Mouse (Mus musculus): ENCODE measurements around the gene Patz1.

Patz1 gene

GRCm38 (mm10) chr11:3288521-3289301 lies at the start of gene Patz1:
Patz1 (plus strand) TSS chr11:3288874.
- no peak for DNase-seq (ENCODE audit: low read depth)

DNA sequence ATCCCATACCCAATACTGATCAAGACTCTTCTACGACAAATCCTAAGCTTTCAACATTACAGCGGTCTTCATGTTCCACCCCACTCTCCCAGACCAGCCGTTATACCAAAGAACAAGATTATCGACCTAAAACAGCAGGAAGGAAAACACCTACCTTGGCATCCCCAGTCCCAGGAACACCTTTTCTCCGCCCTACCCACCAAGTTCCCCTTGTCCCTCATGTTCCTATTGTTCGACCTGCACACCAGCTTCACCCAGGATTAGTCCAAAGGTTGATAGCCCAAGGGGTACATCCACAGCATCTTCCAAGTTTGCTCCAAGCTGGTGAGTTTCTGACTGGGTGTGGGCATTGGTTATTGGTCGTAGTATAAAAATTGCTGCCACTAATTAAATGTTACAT lies 46.3 kb upstream of the Patz1 start:
- DNase-seq (ENCODE audit: low read depth), result no peak

GRCm38 (mm10) chr11:3243771-3244170 lies 44.9 kb upstream of the Patz1 start:
- DNase-seq (ENCODE audit: low read depth), result no peak

DNA sequence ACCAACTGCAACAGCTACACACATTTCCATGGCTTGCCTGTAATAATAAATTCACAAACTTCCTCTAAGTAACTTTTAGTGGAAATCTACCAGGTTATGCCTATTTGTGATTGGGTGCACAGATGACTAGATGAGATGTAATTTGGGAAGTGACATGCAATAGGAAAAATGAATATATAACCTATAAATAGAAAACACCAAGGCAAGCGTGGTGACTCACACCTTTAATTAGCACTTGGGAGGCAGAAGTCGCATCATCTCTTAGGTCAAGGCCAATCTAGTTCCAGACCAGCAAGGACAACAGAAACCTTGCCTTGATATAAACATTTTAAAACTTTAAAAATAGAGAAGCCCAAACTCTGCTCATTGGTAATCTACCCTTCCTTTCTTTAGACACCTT lies 41.3 kb upstream of the Patz1 start:
- DNase-seq (ENCODE audit: low read depth), result no peak

DNA sequence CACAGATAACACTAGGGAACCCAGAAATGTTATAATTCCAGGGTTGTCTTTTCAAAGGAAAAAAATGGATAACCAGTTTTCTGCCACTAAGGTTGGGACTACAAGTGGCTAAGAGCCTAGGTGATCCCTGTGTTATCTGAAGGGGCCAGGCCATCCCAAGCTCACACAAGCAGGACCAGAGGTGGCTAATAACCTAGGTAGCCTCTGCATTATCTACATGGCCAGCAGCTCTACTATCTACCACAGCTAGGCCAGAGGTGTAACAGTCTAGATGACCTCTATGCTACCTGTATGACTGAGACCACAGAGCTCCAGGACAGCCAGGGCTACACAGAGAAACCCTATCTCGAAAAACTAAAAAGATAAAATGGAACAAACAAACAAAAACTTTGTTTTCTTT lies 29.1 kb upstream of the Patz1 start:
- DNase-seq (ENCODE audit: low read depth), result no peak

DNA sequence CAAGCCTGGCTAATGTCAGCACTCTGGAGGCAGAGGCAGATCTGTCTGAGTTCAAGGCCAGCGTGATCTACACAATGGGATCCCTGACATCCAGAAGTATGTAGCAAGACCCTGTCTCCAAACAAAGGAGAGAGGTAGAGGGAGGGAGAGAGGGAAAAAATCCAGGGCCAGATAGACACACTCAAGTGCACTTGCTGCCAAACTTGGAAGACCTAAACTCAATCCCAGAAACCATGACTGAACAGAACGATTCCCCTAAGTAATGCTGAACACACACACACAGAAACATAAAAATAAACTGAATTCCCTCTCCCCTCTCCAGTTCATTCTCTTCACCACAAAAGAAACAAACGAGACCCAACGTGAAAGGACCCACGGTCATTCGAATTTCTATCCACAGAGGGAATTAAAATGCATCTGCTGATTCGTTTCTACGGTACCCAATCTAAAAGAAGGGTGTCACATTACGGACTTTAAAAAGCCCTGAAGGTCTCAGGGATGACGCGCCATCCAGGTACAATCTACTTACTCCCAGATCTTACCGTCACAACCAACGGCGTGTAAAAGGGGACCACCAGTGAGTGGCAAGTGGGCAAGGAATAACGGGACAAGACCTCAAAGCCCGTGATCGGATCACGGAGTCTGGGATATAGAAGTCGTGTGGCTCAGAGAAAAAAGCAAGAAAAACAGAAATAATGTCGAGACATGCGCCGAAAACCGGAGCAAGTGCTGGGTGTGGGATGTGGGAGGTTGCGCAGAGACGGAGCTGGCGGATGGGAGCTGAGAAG lies 23.2 kb upstream of the Patz1 start:
- DNase-seq (ENCODE audit: low read depth), result no peak

DNA sequence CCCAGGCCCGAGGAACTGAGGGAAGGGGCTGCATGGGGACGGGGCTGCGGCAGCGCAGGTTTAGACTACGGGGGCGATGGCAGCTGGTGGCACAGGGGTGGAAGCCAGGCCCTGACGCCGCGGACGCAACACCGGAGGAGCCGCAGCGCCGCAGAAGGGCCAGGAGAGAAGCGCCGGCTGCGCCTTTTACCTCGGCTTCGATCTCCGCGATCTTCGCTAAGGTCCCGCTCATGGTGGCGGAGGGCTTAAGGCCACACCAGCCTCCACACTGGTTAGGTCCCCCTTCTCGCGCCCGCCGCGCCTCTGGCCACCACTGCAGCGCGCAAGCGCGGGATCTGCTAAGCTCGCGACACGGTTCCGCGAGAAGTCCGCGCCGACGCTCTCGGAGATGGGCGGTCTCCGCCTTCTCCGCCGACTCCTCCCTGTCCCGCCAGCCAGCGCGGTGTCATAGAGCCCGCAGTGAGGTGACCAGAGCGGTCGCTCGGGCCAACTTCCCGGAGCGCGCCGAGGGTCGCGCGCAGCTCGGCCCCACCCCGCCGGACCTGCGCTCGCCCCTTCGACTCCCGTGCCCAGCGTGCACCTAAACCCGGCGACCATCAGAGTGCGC lies 22.5 kb upstream of the Patz1 start, which contains the start of gene Drg1:
Gene Drg1 (minus strand): TSS at position 337 of the 607 bp plus-strand sequence.
- DNase-seq (ENCODE audit: low read depth), result peak; percentile 87

- no peak for DNase-seq (ENCODE audit: low read depth)
Observed at GRCm38 (mm10) chr11:3267133-3267532, 21.5 kb upstream of the Patz1 start.

DNA sequence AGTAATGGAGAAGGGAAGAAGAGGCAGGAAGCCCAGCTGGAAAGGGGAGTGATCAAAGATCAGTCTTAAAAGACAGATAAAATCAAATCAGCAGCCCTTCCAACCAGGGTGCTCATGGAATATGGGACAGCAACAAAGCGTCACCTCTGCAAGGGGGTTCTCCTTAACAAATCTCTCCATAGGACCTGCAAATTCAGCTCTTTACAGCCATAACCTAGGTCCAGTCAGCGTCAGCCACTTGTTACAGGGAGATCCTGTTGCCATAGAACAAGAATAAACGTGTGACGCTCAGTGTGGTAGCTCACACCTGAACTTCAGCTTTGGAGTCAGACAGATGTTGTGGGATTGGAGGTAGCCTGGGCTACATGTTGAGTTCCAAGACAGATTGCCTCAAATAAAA lies 19.4 kb upstream of the Patz1 start:
- no peak for DNase-seq (ENCODE audit: low read depth)

- DNase-seq (ENCODE audit: low read depth), result no peak
Observed at GRCm38 (mm10) chr11:3278351-3278750, 10.3 kb upstream of the Patz1 start.

- no peak for DNase-seq (ENCODE audit: low read depth)
Observed at GRCm38 (mm10) chr11:3279729-3280128, 8.9 kb upstream of the Patz1 start.

- DNase-seq (ENCODE audit: low read depth), result no peak
Observed at GRCm38 (mm10) chr11:3282887-3283286, 5.8 kb upstream of the Patz1 start.

DNA sequence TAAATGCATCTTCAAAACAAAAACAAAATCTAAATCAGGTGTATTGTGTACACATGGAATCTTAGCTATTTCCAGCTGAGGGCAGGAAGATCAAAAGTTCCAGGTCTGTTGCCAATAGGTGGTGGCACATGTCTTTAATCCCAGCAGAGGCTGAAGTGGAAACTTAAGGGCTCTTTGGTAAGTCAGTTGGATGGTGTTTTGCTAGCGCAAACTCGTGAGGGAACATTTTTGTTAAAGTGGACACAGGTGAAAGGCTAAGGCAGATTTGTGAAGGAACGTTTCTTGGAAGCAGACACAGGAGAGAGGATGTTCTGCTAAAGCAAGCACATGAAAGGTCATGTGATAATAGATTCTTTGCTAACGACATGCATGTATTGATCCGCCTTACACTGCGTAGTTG lies 5.0 kb upstream of the Patz1 start:
- DNase-seq (ENCODE audit: low read depth), result no peak

DNA sequence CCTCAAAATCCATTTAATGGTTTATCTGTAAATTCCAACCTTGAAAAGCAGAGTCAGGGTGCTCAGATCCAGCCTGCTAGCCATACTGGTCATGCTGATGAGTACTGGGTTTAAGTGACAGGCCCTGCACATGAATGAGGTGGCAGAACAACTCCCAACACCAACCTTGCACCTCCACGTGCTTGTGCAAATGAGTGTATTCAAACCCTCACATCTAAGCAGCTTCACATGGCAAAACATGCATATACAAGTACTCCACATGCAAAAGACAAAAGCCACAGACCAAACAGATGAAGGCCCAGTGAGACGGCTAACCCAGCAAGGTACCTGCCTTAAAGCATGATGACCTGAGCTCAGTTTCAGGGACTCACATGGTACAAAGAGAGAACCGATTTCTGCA lies 2.7 kb upstream of the Patz1 start:
- DNase-seq (ENCODE audit: low read depth), result no peak

DNA sequence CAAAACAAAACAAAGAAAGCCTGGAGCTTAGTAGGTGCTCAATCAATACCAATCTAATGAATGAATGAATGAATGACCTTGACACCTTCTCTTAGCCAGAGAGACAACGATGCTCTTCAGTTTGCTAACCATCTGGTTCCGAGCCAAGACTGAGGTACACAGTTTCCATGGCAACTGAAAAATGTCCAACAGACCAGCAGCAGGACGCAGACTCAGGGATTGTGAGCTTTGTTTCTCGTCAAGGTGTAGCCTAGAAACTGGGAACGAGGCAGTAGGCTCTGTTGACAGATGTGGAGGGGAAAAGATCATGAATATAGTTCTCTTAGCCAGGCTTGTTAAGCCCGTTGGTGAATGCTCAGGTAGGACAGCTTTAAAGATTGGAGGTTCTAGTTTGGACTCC lies 1.5 kb upstream of the Patz1 start:
- DNase-seq (ENCODE audit: low read depth), result no peak

- no peak for DNase-seq (ENCODE audit: low read depth)
Observed at GRCm38 (mm10) chr11:3287921-3288320, 753 bp upstream of the Patz1 start.

DNA sequence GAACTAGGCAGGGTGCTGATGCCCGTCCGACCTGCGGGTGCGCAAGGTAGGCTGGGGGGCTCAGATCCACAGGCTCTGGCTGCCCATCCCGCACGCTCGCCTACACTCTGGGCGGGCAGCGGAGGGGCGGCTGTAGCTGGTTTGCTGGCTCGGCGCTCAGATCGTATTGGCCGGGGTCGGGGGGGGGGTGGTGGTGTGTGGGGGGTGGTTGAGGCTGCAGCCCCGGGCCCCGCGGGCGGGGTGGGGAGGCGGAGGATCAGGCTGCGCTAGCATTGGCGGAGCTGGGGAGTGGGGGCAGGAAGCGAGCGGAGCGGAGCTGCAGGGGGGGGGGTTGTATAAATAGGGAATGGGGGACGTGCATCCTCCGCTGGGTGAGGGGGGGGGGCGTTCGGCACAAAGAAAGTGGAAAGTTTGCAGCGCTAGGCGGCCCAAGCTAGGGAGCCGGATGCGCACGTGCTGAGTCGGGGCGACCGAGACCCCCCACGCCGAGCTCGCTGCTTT lies 678 bp downstream of the Patz1 start:
- no peak for DNase-seq (ENCODE audit: low read depth)

DNA sequence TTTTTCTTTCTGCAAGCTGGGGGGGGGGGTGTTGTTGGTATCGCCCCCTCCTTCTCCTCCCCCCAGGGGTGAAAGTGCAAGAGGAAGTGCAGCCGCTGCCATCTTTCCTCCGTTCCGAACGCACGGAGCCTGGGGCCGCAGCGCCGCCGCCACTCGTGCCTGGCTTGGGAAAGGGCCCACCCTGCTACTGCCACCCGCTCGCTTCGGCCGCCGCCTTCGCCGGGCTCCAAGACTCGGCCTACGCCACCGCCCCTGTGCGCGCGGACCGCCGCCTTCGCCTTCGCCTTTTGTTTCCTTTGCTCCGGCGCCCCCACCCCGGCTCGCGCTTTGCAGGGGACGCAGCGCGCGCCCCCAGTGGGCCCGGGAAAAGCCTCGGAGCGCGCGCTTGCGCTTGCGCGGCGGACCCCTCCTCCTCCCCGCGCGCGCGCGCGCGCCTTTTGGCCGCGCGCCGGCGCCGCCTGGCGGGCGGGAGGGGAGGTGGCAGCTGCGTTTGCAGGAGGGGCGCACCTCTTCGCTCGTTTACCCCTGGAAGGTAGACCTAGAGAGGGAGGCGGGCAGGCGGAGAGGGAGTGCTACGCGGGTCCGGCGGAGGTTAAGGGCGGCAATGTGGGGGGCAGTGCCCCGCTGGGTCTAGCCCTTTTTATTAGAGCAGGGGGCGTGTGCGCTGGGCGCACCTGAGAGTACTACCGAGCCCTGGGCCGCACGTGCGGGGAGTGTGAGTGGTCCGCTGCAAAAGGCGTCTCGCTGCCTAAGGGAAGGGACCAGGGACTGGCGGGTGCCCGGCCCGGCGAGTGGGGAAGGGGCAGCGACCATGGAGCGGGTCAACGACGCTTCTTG lies 1.3 kb downstream of the Patz1 start:
- peak; percentile 66 for DNase-seq (ENCODE audit: low read depth)

GRCm38 (mm10) chr11:3290640-3291310 lies 2.1 kb downstream of the Patz1 start:
- no peak for DNase-seq (ENCODE audit: low read depth)

DNA sequence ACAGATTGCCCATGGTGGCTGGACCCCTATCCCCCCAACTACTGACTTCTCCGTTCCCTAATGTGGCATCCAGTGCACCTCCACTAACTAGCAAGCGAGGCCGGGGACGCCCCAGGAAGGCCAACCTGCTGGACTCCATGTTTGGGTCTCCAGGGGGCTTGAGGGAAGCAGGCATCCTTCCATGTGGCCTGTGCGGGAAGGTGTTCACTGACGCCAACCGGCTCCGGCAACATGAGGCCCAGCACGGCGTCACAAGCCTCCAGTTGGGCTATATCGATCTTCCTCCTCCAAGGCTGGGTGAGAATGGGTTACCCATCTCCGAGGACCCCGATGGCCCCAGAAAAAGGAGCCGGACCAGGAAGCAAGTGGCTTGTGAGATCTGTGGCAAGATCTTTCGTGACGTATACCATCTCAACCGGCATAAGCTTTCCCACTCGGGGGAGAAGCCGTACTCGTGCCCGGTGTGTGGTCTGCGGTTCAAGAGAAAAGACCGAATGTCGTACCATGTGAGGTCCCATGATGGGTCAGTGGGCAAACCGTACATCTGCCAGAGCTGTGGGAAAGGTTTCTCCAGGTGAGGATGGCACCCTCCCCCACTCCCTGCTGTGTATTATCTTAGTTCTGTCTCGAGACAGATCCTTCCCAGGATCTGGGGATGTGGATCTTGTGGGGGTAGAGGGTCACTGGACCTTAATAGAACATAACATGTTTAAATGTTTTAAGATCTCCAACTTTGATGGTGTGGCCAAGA lies 2.8 kb downstream of the Patz1 start:
- no peak for DNase-seq (ENCODE audit: low read depth)

DNA sequence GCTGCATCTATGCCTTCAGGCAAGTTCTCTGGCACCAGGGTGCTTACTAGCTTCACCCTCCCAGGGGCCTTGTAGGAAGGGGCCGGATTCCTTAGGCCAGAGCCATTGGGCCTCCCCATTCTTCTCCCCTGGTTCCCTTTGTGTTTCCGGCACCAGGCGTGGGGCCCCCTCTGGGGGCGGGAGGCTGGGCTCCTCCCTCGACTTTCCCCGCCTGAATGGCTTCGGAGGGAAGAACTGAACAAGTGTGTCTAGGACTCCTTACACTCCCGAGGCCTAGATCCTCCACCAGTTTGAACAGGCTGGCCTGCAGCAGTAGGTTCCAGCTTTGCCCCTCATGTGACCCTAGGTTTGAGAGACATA lies 3.4 kb downstream of the Patz1 start:
- DNase-seq (ENCODE audit: low read depth), result peak; percentile 71
